Mouse (Mus musculus) heart, adult 2 months (tissue): ENCODE measurements around the gene Vegfd. TPM values are rescaled to one million over a fixed set of nuclear protein-coding genes. Genes with fewer than 3 reads are reported as not detected.
A peak's percentile ranks its signal among the peaks of the same experiment; 100 is the strongest.

ENCODE experiments used
- DNase-seq, 2 experiments: peaks; one replicate each; pipeline ENCODE4 v3.0.0; 2021
- H3K27ac ChIP-seq: fragments of 200-600 bp; 2 replicates; pipeline ENCODE4 v1.8.1; 2022
- H3K27me3 ChIP-seq: fragments of 200-500 bp; 2 replicates; pipeline ENCODE4 v1.6.1; 2012; ENCODE audit warnings: mild to moderate bottlenecking, low read length, inconsistent platforms, mixed read lengths; ENCODE audit not compliant: control insufficient read depth, insufficient read depth
- H3K36me3 ChIP-seq: fragments of 200-500 bp; 2 replicates; pipeline ENCODE4 v1.6.1; 2012; ENCODE audit warnings: low read length, inconsistent platforms; ENCODE audit not compliant: control insufficient read depth, insufficient read depth
- H3K4me1 ChIP-seq: fragments of 200-500 bp; 2 replicates; pipeline ENCODE4 v1.6.1; 2011; ENCODE audit warnings: low read length; ENCODE audit not compliant: control insufficient read depth, insufficient read depth
- H3K4me3 ChIP-seq: fragments of 200-600 bp; 2 replicates; pipeline ENCODE4 v1.8.1; 2022
- H3K79me2 ChIP-seq: fragments of 200-500 bp; replicated peaks from 2 replicates; pipeline ENCODE4 v1.6.1; 2012; ENCODE audit warnings: mild to moderate bottlenecking, inconsistent platforms, low read length, moderate library complexity, mixed read lengths; ENCODE audit not compliant: control insufficient read depth, insufficient read depth
- H3K9ac ChIP-seq: fragments of 200-500 bp; 2 replicates; pipeline ENCODE4 v1.6.1; 2012; ENCODE audit warnings: low read depth, mild to moderate bottlenecking, control low read depth, inconsistent platforms, low read length, mixed read lengths
- CTCF ChIP-seq: fragments of 200-600 bp; IDR thresholded peaks from 2 replicates; pipeline ENCODE4 v1.8.1; 2022; ENCODE audit warnings: antibody characterized with exemption, mild to moderate bottlenecking, moderate library complexity
- EP300 ChIP-seq: fragments of 200-500 bp; IDR thresholded peaks from 2 replicates; pipeline ENCODE4 v1.6.1; 2011; ENCODE audit warnings: low read depth, low read length, control low read depth; ENCODE audit not compliant: insufficient read depth
- POLR2A ChIP-seq: fragments of 200-500 bp; IDR thresholded peaks from 2 replicates; pipeline ENCODE4 v1.6.1; 2011; ENCODE audit warnings: mild to moderate bottlenecking, low read depth, low read length, control low read depth; ENCODE audit not compliant: insufficient read depth
- WGBS: fragments of 180-500 bp; shearing (Covaris S2); methylation state at CpG from one replicate; pipeline ENCODE4 v1.1.7; 2018; 5-methylcytosine and 5-hydroxymethylcytosine counted together
- intact Hi-C: fragments of 180-260 bp; cut with DNase I; formaldehyde crosslinking; loops from one replicate; pipeline ENCODE4 v1.15.1; 2025
- polyA plus RNA-seq: library from polyadenylated mRNA; depleted of rRNA; stranded (reverse); fragments of >200 nt; gene quantifications from 2 replicates; pipeline ENCODE4 v1.2.3, GENCODE M21; 2012
- total RNA-seq, 2 experiments: library from RNA; stranded (reverse); gene quantifications; 2 replicates each; pipeline ENCODE4 v1.2.3; 2021

Vegfd gene
- total and polyA plus RNA-seq, 3 experiments = 1.4 to 3.0 (median 2.8) TPM

- no peak overlapping the region for H3K9ac ChIP-seq
- H3K27ac ChIP-seq = no peak overlapping the region
- no peak for TF ChIP-seq CTCF
- no peak for TF ChIP-seq EP300
- TF ChIP-seq POLR2A = no peak
- H3K27me3 ChIP-seq = no peaks in the 10 kb centered on the region
- H3K36me3 ChIP-seq = no peaks in the 10 kb centered on the region
- no peak for DNase-seq
- WGBS = 61% methylated on average over 4 of the region's 4 CpGs
- no peaks in the 10 kb centered on the region for H3K79me2 ChIP-seq
- no peak overlapping the region for H3K4me3 ChIP-seq
- no peaks in the 10 kb centered on the region for H3K4me1 ChIP-seq
- intact Hi-C loops = no loop called here
These were observed 20.9 kb downstream of the Vegfd start for GRCm38 (mm10) chrX:164394091-164394490.

- H3K27me3 ChIP-seq = no peaks in the 10 kb centered on the region
- no peak overlapping the region for H3K27ac ChIP-seq
- TF ChIP-seq CTCF = peak; percentile 68
- TF ChIP-seq EP300 = no peak
- intact Hi-C loops = loop anchor here (2.0 kb wide), 1 partner anchor 216 kb away; no protein-coding TSS in a partner anchor
- no peaks in the 10 kb centered on the region for H3K79me2 ChIP-seq
- no peaks in the 10 kb centered on the region for H3K4me1 ChIP-seq
- no peak for DNase-seq
- WGBS = 45% methylated on average over 3 of the region's 3 CpGs
- H3K4me3 ChIP-seq = no peak overlapping the region
- no peaks in the 10 kb centered on the region for H3K36me3 ChIP-seq
- H3K9ac ChIP-seq = no peak overlapping the region
These were observed 25.3 kb downstream of the Vegfd start for GRCm38 (mm10) chrX:164398456-164398855.

- intact Hi-C loops = no loop called here
- DNase-seq = no peak
- Histone ChIP-seq H3K9ac (no peak overlapping the region), H3K79me2 (no peaks in the 10 kb centered on the region), H3K27ac (no peak overlapping the region), H3K36me3 (no peaks in the 10 kb centered on the region), H3K27me3 (no peaks in the 10 kb centered on the region), H3K4me1 (no peaks in the 10 kb centered on the region), H3K4me3 (no peak overlapping the region)
- TF ChIP-seq CTCF (no peak), EP300 (no peak), POLR2A (no peak)
These were observed 32.0 kb downstream of the Vegfd start for GRCm38 (mm10) chrX:164405080-164405649.

GRCm38 (mm10) chrX:164406133-164407022, 33.2 kb downstream of the Vegfd start:
- no peaks in the 10 kb centered on the region for H3K36me3 ChIP-seq
- H3K27me3 ChIP-seq = no peaks in the 10 kb centered on the region
- no peaks in the 10 kb centered on the region for H3K79me2 ChIP-seq
- H3K4me3 ChIP-seq = no peak overlapping the region
- WGBS = 72% methylated on average over 9 of the region's 9 CpGs
- intact Hi-C loops = no loop called here
- H3K27ac ChIP-seq = no peak overlapping the region
- no peak for TF ChIP-seq CTCF
- TF ChIP-seq POLR2A = no peak
- TF ChIP-seq EP300 = no peak
- DNase-seq = no peak
- no peaks in the 10 kb centered on the region for H3K4me1 ChIP-seq
- H3K9ac ChIP-seq = no peak overlapping the region

- Histone ChIP-seq H3K4me1 (no peaks in the 10 kb centered on the region), H3K36me3 (no peaks in the 10 kb centered on the region), H3K27ac (no peak overlapping the region), H3K4me3 (no peak overlapping the region), H3K9ac (no peak overlapping the region), H3K79me2 (no peaks in the 10 kb centered on the region), H3K27me3 (no peaks in the 10 kb centered on the region)
- no peak for DNase-seq
- TF ChIP-seq POLR2A = no peak
- no peak for TF ChIP-seq CTCF
- TF ChIP-seq EP300 = no peak
- WGBS = 51% methylated on average over 3 of the region's 3 CpGs
- intact Hi-C loops = no loop called here
These were observed 35.2 kb downstream of the Vegfd start for GRCm38 (mm10) chrX:164408301-164408927.

- Histone ChIP-seq H3K27ac (no peak overlapping the region), H3K36me3 (no peaks in the 10 kb centered on the region), H3K4me3 (no peak overlapping the region), H3K27me3 (no peaks in the 10 kb centered on the region), H3K4me1 (no peaks in the 10 kb centered on the region), H3K9ac (no peak overlapping the region), H3K79me2 (no peaks in the 10 kb centered on the region)
- DNase-seq = no peak
- WGBS = 63% methylated on average over 1 of the region's 1 CpGs
- intact Hi-C loops = no loop called here
- TF ChIP-seq CTCF (no peak), POLR2A (no peak), EP300 (no peak)
These were observed 37.4 kb downstream of the Vegfd start for GRCm38 (mm10) chrX:164410562-164410961.
